33 mouse cellular contexts compared by ENCODE assay signal in the genomic region with DNA sequence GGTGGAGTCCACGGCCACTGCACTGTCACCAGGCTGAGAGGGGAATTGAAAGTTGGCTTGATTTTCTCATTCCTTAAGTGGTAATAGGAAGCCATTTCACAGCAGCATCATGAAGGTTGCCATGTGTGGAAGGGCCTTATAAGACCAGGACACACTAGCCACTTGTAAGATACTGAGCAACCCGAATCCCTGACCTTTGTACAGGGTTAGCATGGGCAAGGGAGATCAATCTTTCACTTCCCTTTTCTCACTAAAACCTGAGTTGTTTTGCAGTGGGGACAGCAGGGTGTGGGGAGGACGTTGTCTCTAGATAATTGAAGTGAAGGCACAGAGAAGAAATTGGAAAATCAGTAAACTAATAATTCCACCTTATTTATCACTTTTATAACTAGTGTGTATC. TPM values are rescaled to one million over a fixed set of nuclear protein-coding genes. Genes with fewer than 3 reads are reported as not detected.
A peak's percentile ranks its signal among the peaks of the same experiment; 100 is the strongest.
DNase-seq lines count a peak whose midpoint lies in the region; ATAC-seq and TF ChIP-seq lines count a peak whose summit lies in the region.
"Had no signal": no experiment of that assay in that cellular context is flagged by ENCODE, and none has a peak within 500 bp of the region (broad histone marks: within the 10 kb centered on the region; RNA-seq: fewer than 3 reads in every experiment).

No protein-coding gene starts in this region.

- no peak for DNase-seq in liver, postnatal 0 days
- DNase-seq in liver, embryonic 11.5 days (ENCODE audit: low spot score) = no peak
- peak; percentile 65 for DNase-seq in CH12.LX (ENCODE audit: extremely low read depth)
- no peak for DNase-seq in layer of hippocampus, postnatal 25 days (ENCODE audit: extremely low spot score in 1 of 2, low spot score in 1 of 2)
- DNase-seq in yolk sac, embryonic 10.5 days (ENCODE audit: low spot score) = no peak
- DNase-seq in kidney, postnatal 36 days = no peak
- DNase-seq: adrenal gland, postnatal 25 days; cerebellum, adult 11-12 months; cerebellum, adult 9-11 months; forebrain, postnatal 0 days; gastrocnemius, postnatal 10 days; heart, postnatal 36 days; kidney, adult 2 months; kidney, postnatal 4 days; layer of hippocampus, postnatal 36 days; liver; lung, adult 18-20 months; right cerebral cortex, postnatal 4 days; thymus, postnatal 36 days had no signal

- H3K9me3 ChIP-seq in liver, postnatal 0 days (ENCODE audit: low read length) = peaks cover 2% of the 10 kb centered on the region; the same call in 1 of the 2 replicates
- H3K9me3 ChIP-seq in liver, embryonic 11.5 days (ENCODE audit: control insufficient read depth, low read length) = no peaks in the 10 kb centered on the region; the same call in 1 of the 2 replicates
- H3K9me3 ChIP-seq in CH12.LX (replicated peaks; ENCODE audit: low read length) = peaks cover 3% of the 10 kb centered on the region
- H3K9me3 ChIP-seq: embryonic facial prominence, embryonic 13.5 days; forebrain, embryonic 10.5 days; heart, embryonic 10.5 days; heart, embryonic 15.5 days; hindbrain, embryonic 12.5 days; intestine, embryonic 15.5 days; neural tube, embryonic 12.5 days; stomach, embryonic 15.5 days had no signal

- H3K4me3 ChIP-seq in liver, postnatal 0 days (ENCODE audit: low read depth, low read length) = no peak overlapping the region
- no peak overlapping the region for H3K4me3 ChIP-seq in liver, embryonic 11.5 days (ENCODE audit: low read depth, low read length)
- no peak overlapping the region for H3K4me3 ChIP-seq in CH12.LX (replicated peaks in 1 of 3; ENCODE audit: low read depth in 2 of 3, low read length in 2 of 3, poor library complexity in 1 of 3)
- H3K4me3 ChIP-seq: embryonic facial prominence, embryonic 13.5 days; forebrain, embryonic 10.5 days; heart, embryonic 10.5 days; heart, embryonic 15.5 days; hindbrain, embryonic 12.5 days; intestine, embryonic 15.5 days; myocyte; neural tube, embryonic 12.5 days; stomach, embryonic 15.5 days had no signal

- no peak for TF ChIP-seq POLR2A in CH12.LX (IDR thresholded peaks at IDR 0.05; ENCODE audit: low read depth, low read length)

- H3K27me3 ChIP-seq in liver, postnatal 0 days (ENCODE audit: insufficient read depth, low read length) = no peaks in the 10 kb centered on the region
- no peaks in the 10 kb centered on the region for H3K27me3 ChIP-seq in liver, embryonic 11.5 days (replicated peaks; ENCODE audit: control insufficient read depth, insufficient read depth, low read length)
- no peaks in the 10 kb centered on the region for H3K27me3 ChIP-seq in CH12.LX (replicated peaks)
- H3K27me3 ChIP-seq: intestine, embryonic 15.5 days; neural tube, embryonic 12.5 days; stomach, embryonic 15.5 days had no signal

- 36% methylated on average over 3 of the region's 3 CpGs for WGBS in liver, postnatal 0 days (ENCODE audit: insufficient replicate concordance)
- WGBS in liver, embryonic 11.5 days = 42% methylated on average over 3 of the region's 3 CpGs

- H3K4me2 ChIP-seq in liver, postnatal 0 days (ENCODE audit: low read depth, low read length) = no peak overlapping the region
- H3K4me2 ChIP-seq in liver, embryonic 11.5 days = no peak overlapping the region
- H3K4me2 ChIP-seq in CH12.LX (ENCODE audit: insufficient read depth, low read depth, poor library complexity, severe bottlenecking) = peak overlapping the region; percentile 29
- H3K4me2 ChIP-seq: embryonic facial prominence, embryonic 13.5 days; heart, embryonic 15.5 days; hindbrain, embryonic 12.5 days; intestine, embryonic 15.5 days; midbrain, embryonic 11.5 days; neural tube, embryonic 12.5 days; stomach, embryonic 15.5 days had no signal

- H3K79me2 ChIP-seq in CH12.LX (replicated peaks; ENCODE audit: control insufficient read depth, extremely low read depth, insufficient read depth, poor library complexity, severe bottlenecking) = no peaks in the 10 kb centered on the region

- TF ChIP-seq RAD21 in CH12.LX (IDR thresholded peaks at IDR 0.05; ENCODE audit: low read depth, low read length) = no peak

- in situ Hi-C loops in CH12.LX (cut with MboI; ENCODE audit: low pct_ligation_motif_present, low pct_unique_long_range_greater_than_20kb, low sequenced_read_pairs) = loop anchor here (25.0 kb wide), 1 partner anchor 1113 kb away; no protein-coding TSS in a partner anchor

- dilution Hi-C loops in CH12.LX (cut with MboI; ENCODE audit: extremely low pct_ligation_motif_present, extremely low pct_unique_long_range_greater_than_20kb, low sequenced_read_pairs) = no loop called here

- H3K9ac ChIP-seq in liver, postnatal 0 days (replicated peaks) = no peak overlapping the region
- no peak overlapping the region for H3K9ac ChIP-seq in liver, embryonic 11.5 days (ENCODE audit: low read depth, low read length)
- no peak overlapping the region for H3K9ac ChIP-seq in CH12.LX (ENCODE audit: insufficient read depth, low read depth)
- H3K9ac ChIP-seq: embryonic facial prominence, embryonic 13.5 days; forebrain, postnatal 0 days; heart, embryonic 15.5 days; hindbrain, embryonic 12.5 days; intestine, embryonic 15.5 days; neural tube, embryonic 12.5 days; stomach, embryonic 15.5 days had no signal

- TF ChIP-seq CTCF in liver, postnatal 0 days (IDR thresholded peaks at IDR 0.05; ENCODE audit: low read depth) = no peak
- TF ChIP-seq CTCF in CH12.LX (conservative IDR thresholded peaks at IDR 0.05 in 1 of 2, IDR thresholded peaks at IDR 0.05 in 1 of 2; ENCODE audit: low read depth in 2 of 2, low read length in 2 of 2) = no peak

- TF ChIP-seq EP300 in liver, postnatal 0 days (IDR thresholded peaks at IDR 0.05; ENCODE audit: low read depth) = no peak
- TF ChIP-seq EP300 in CH12.LX (IDR thresholded peaks at IDR 0.05; ENCODE audit: low read length) = peak; percentile 79

- H3K4me1 ChIP-seq in liver, postnatal 0 days (ENCODE audit: insufficient read depth) = peaks cover 4% of the 10 kb centered on the region; the same call in 1 of the 2 replicates
- no peaks in the 10 kb centered on the region for H3K4me1 ChIP-seq in liver, embryonic 11.5 days (replicated peaks; ENCODE audit: control insufficient read depth, insufficient read depth, low read length)
- peaks cover 12 to 32% of the 10 kb centered on the region in 2 experiments for H3K4me1 ChIP-seq in CH12.LX (ENCODE audit: control insufficient read depth in 1 of 2, insufficient read depth in 2 of 2)
- H3K4me1 ChIP-seq: heart, embryonic 15.5 days; hindbrain, embryonic 12.5 days; neural tube, embryonic 12.5 days; stomach, embryonic 15.5 days had no signal

- peak; percentile 64 for ATAC-seq in liver, postnatal 0 days
- no peak for ATAC-seq in liver, embryonic 11.5 days (replicated peaks; ENCODE audit: low FRiP score)
- ATAC-seq in megakaryocyte, adult 5-6 weeks (ENCODE audit: poor library complexity, severe bottlenecking) = peak; percentile 36
- ATAC-seq: forebrain, postnatal 0 days; hindbrain, postnatal 0 days; intestine, embryonic 15.5 days; lung, postnatal 0 days; midbrain, embryonic 16.5 days had no signal

- H3K27ac ChIP-seq in liver, postnatal 0 days (ENCODE audit: low read depth) = no peak overlapping the region
- no peak overlapping the region for H3K27ac ChIP-seq in liver, embryonic 11.5 days (ENCODE audit: low read depth, low read length)
- H3K27ac ChIP-seq in CH12.LX (ENCODE audit: insufficient read depth, low read depth) = peak overlapping the region; percentile 18; the same call in 1 of the 2 replicates
- H3K27ac ChIP-seq: embryonic facial prominence, embryonic 13.5 days; forebrain, embryonic 10.5 days; heart, embryonic 10.5 days; heart, embryonic 15.5 days; hindbrain, embryonic 12.5 days; hindbrain, postnatal 0 days; intestine, embryonic 15.5 days; neural tube, embryonic 12.5 days; stomach, embryonic 15.5 days had no signal

- peaks cover 19% of the 10 kb centered on the region for H3K36me3 ChIP-seq in liver, postnatal 0 days (replicated peaks; ENCODE audit: insufficient read depth, low read length)
- no peaks in the 10 kb centered on the region for H3K36me3 ChIP-seq in liver, embryonic 11.5 days (ENCODE audit: control insufficient read depth, insufficient read depth, low read length)
- H3K36me3 ChIP-seq in CH12.LX (replicated peaks in 1 of 2; ENCODE audit: control insufficient read depth in 1 of 2, insufficient read depth in 1 of 2, low read length in 1 of 2) = peaks cover 18 to 75% of the 10 kb centered on the region in 2 experiments
- H3K36me3 ChIP-seq: forebrain, embryonic 10.5 days; heart, embryonic 10.5 days; heart, embryonic 15.5 days; hindbrain, embryonic 12.5 days; neural tube, embryonic 12.5 days; stomach, embryonic 15.5 days had no signal

TF ChIP-seq in CH12.LX, 34 proteins besides CTCF, POLR2A, EP300 and RAD21 (continues in another document):
- TF ChIP-seq CHD2 (IDR thresholded peaks at IDR 0.05; ENCODE audit: low read length) (no peak), ELF1 (IDR thresholded peaks at IDR 0.05; ENCODE audit: low read depth, low read length) (no peak), MEF2A (IDR thresholded peaks at IDR 0.05; ENCODE audit: borderline replicate concordance, low read depth, low read length) (peak; percentile 21; the same call in 1 of the 2 replicates), USF2 (conservative IDR thresholded peaks at IDR 0.05; ENCODE audit: low read depth, low read length) (no peak), NRF1 (IDR thresholded peaks at IDR 0.05; ENCODE audit: low read depth, low read length) (no peak), TCF12 (IDR thresholded peaks at IDR 0.05; ENCODE audit: low read depth, low read length) (peak; percentile 28; the same call in 1 of the 2 replicates), MAFK (IDR thresholded peaks at IDR 0.05; ENCODE audit: insufficient replicate concordance, low read length) (no peak), RCOR1 (conservative IDR thresholded peaks at IDR 0.05; ENCODE audit: low read depth, low read length) (no peak), SMC3 (IDR thresholded peaks at IDR 0.05; ENCODE audit: low read depth, low read length) (no peak), CHD1 (IDR thresholded peaks at IDR 0.05; ENCODE audit: low read depth, low read length) (no peak), JUND (conservative IDR thresholded peaks at IDR 0.05; ENCODE audit: low read depth, low read length) (no peak), NELFE (IDR thresholded peaks at IDR 0.05; ENCODE audit: low read depth, low read length) (no peak), ZMIZ1 (IDR thresholded peaks at IDR 0.05; ENCODE audit: low read depth, low read length) (no peak), IRF4 (IDR thresholded peaks at IDR 0.05; ENCODE audit: low read depth, low read length) (peak; percentile 95), USF1 (IDR thresholded peaks at IDR 0.05; ENCODE audit: low read depth, low read length) (no peak), MYC (IDR thresholded peaks at IDR 0.05; ENCODE audit: low read depth, low read length) (no peak)

RNA-seq across cellular contexts. Expression of a gene that starts 43.2 kb away (rescaled TPM):
- 14.7 and 14.9 TPM in 2 replicates for polyA plus RNA-seq in liver, postnatal 0 days (2015; fragmentation: Nextera tagmentation; extraction: Ambion mirVana)
- 4.6 and 5.8 TPM in 2 replicates for polyA plus RNA-seq in liver, embryonic 11.5 days (2014; fragmentation: Nextera tagmentation; extraction: Ambion mirVana)
- total RNA-seq in CH12.LX (2012; rRNA removed) (10.6 and 13.9 TPM in 2 replicates), CH12.LX (2014; rRNA removed) (14.6 and 16.7 TPM in 2 replicates)
- 17.1 and 19.6 TPM in 2 replicates for polyA plus RNA-seq in CH12.LX (2012; ENCODE audit: insufficient read length, low read depth)
- total RNA-seq in megakaryocyte, adult 5-6 weeks (2015) = 0.54 and 0.89 TPM in 2 replicates
- total RNA-seq in megakaryocyte, adult 5-6 weeks (2017) = 0.26 and 0.41 TPM in 2 replicates
- under 1 TPM; 0.32 to 0.40 TPM for total RNA-seq in layer of hippocampus, postnatal 25 days (2021)

Comparison
In these comparisons a context has a peak if more than half of its experiments do, and no peak if none do; other contexts are left out.
1. RNA of a gene that starts 43.2 kb away (total RNA-seq): 10.6 to 16.7 TPM in CH12.LX; 0.26 to 0.89 TPM in megakaryocyte, adult 5-6 weeks and 0.32 to 0.40 TPM in layer of hippocampus, postnatal 25 days; every median in the first group is over 4 times any median in the second.